Mouse (Mus musculus): ENCODE measurements around the gene Gnb1l.

DNA sequence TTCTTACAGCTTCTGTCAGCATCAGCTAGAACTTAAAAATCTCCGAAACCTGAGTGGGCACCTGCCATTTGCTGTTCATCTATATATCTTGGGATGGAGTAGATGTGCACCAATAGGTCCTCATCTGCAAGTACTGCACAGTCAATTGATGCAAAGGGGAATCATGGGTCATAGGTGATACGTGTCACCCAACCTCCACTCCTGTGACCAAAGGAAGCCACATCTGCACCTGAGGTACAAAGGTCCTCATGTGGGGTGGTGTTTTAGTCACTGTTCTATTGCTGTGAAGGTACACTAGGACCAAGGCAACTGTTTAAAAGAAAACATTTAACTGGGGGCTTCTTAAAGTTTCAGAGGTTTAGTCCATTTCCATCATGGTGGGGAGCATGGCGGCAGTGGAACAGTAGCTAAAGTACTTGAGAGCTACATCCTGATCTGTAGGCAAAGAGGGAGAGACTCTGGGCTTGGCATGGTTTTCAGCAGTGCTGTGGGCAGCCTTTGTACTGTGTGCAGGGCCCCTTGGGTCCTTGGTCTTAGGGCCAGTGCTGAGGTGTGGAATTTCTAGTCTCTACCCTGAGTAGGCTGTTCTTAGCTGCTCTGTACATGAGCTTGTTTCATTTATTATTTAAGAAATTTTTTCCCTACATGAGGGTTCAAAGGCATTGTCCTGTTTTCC lies 8.1 kb downstream of the Gnb1l start:
- TF ChIP-seq CTCF (IDR thresholded peaks at IDR 0.05; ENCODE audit: extremely low read depth, insufficient read length, insufficient replicate concordance, low read depth, low read length) (no peak), POLR2A (IDR thresholded peaks at IDR 0.05; ENCODE audit: low read depth, low read length) (no peak)
